Mouse (Mus musculus) embryonic facial prominence, embryonic 11.5 days (tissue): Measurements from ENCODE around the gene Dact3. TPM values are rescaled to one million over a fixed set of nuclear protein-coding genes. Genes with fewer than 3 reads are reported as not detected.

Source experiments
- ATAC-seq: fragments of 200-750 bp; cut with Nextera tagmentation; replicated peaks from 2 replicates; pipeline ENCODE4 v1.8.0; 2017; ENCODE audit warnings: low read depth; ENCODE audit not compliant: insufficient number of reproducible peaks, low FRiP score, low TSS enrichment
- DNase-seq: peaks from one replicate; pipeline ENCODE4 v3.0.0-alpha.2; 2015; ENCODE audit warnings: low spot score
- H3K27ac ChIP-seq: fragments of 300-500 bp; sonication (generic); replicated peaks from 2 replicates; pipeline ENCODE4 v1.5.1; 2014; ENCODE audit warnings: mild to moderate bottlenecking, low read depth, low read length, control low read depth
- H3K27me3 ChIP-seq: fragments of 300-500 bp; sonication (generic); 2 replicates; pipeline ENCODE4 v1.6.1; 2014; ENCODE audit warnings: mild to moderate bottlenecking, low read length, moderate library complexity, mixed read lengths; ENCODE audit not compliant: control insufficient read depth, insufficient read depth
- H3K36me3 ChIP-seq: fragments of 300-500 bp; sonication (generic); replicated peaks from 2 replicates; pipeline ENCODE4 v1.6.1; 2014; ENCODE audit warnings: low read depth, mild to moderate bottlenecking, low read length, moderate library complexity, mixed read lengths; ENCODE audit not compliant: control insufficient read depth, insufficient read depth
- H3K4me1 ChIP-seq: fragments of 300-500 bp; sonication (generic); 2 replicates; pipeline ENCODE4 v1.6.1; 2014; ENCODE audit warnings: low read length, mixed read lengths; ENCODE audit not compliant: control insufficient read depth, insufficient read depth
- H3K4me2 ChIP-seq: fragments of 300-500 bp; sonication (generic); 2 replicates; pipeline ENCODE4 v1.6.1; 2014; ENCODE audit warnings: low read depth, mild to moderate bottlenecking, control low read depth, low read length, moderate library complexity
- H3K4me3 ChIP-seq: fragments of 300-500 bp; sonication (generic); 2 replicates; pipeline ENCODE4 v1.5.1; 2014; ENCODE audit warnings: low read depth, low read length, control low read depth
- H3K9ac ChIP-seq: fragments of 300-500 bp; sonication (generic); replicated peaks from 2 replicates; pipeline ENCODE4 v1.6.1; 2014; ENCODE audit warnings: mild to moderate bottlenecking, control low read depth, low read length
- H3K9me3 ChIP-seq: fragments of 300-500 bp; sonication (generic); replicated peaks from 2 replicates; pipeline ENCODE4 v1.6.1; 2016; ENCODE audit warnings: mild to moderate bottlenecking, low read length, inconsistent platforms, mixed read lengths; ENCODE audit not compliant: control insufficient read depth
- WGBS: fragments of 180-500 bp; shearing (Covaris S2); extraction: QIAGEN DNeasy Blood & Tissue Kit; methylation state at CpG from one replicate; pipeline ENCODE4 v1.1.7; 2014; 5-methylcytosine and 5-hydroxymethylcytosine counted together
- polyA plus RNA-seq: library from polyadenylated mRNA; unstranded; fragments of >200 nt; fragmentation: Nextera tagmentation; extraction: Ambion mirVana; gene quantifications from 2 replicates; pipeline ENCODE4 v1.2.1, GENCODE M21; 2014

Gene Dact3
- polyA plus RNA-seq, 1 experiment from 2014 or later = 12.2 TPM

- Histone ChIP-seq H3K27ac (no peak overlapping the region), H3K4me2 (no peak overlapping the region), H3K9ac (no peak overlapping the region), H3K4me1 (no peaks in the 10 kb centered on the region), H3K27me3 (peaks cover 5% of the 10 kb centered on the region; the same call in 1 of the 2 replicates), H3K9me3 (peaks cover 10% of the 10 kb centered on the region), H3K4me3 (no peak overlapping the region), H3K36me3 (peaks cover 28% of the 10 kb centered on the region)
- no peak for ATAC-seq
- DNase-seq = no peak
- WGBS = 53% methylated on average over 59 of the region's 59 CpGs
Observed at GRCm38 (mm10) chr7:16885905-16886304, 10.8 kb downstream of the Dact3 start.

- Histone ChIP-seq H3K4me3 (peak overlapping the region; percentile 25), H3K4me1 (peaks cover 9% of the 10 kb centered on the region), H3K9ac (peak overlapping the region; percentile 56), H3K27ac (peak overlapping the region; percentile 87), H3K36me3 (peaks cover 9% of the 10 kb centered on the region), H3K9me3 (peaks cover 6% of the 10 kb centered on the region; the same call in 1 of the 2 replicates), H3K4me2 (peak overlapping the region; percentile 42), H3K27me3 (peaks cover 5% of the 10 kb centered on the region; the same call in 1 of the 2 replicates)
- WGBS = 18% methylated on average over 6 of the region's 6 CpGs
- DNase-seq = peak; percentile 52
- no peak; the same call in 1 of the 2 replicates for ATAC-seq
Observed at GRCm38 (mm10) chr7:16890536-16890935, 15.4 kb downstream of the Dact3 start.

GRCm38 (mm10) chr7:16890944-16891343 is 15.8 kb downstream of the Dact3 start:
- peak; percentile 96 for DNase-seq
- WGBS = 2% methylated on average over 23 of the region's 23 CpGs
- Histone ChIP-seq H3K4me2 (peak overlapping the region; percentile 68), H3K27me3 (peaks cover 3% of the 10 kb centered on the region; the same call in 1 of the 2 replicates), H3K9me3 (peaks cover 2% of the 10 kb centered on the region; the same call in 1 of the 2 replicates), H3K4me1 (peaks cover 9% of the 10 kb centered on the region), H3K4me3 (peak overlapping the region; percentile 25), H3K9ac (peak overlapping the region; percentile 56), H3K36me3 (peaks cover 5% of the 10 kb centered on the region), H3K27ac (peak overlapping the region; percentile 87)
- ATAC-seq = peak; percentile 48

GRCm38 (mm10) chr7:16891641-16892351 is 16.7 kb downstream of the Dact3 start, which contains the start of gene Gng8:
TSS of gene Gng8 (plus strand) at chr7:16891786.
- under 1% methylated on average over 30 of the region's 30 CpGs for WGBS
- Histone ChIP-seq H3K4me2 (peak within 1 kb of the TSS; percentile 68), H3K27me3 (no peaks in the 10 kb centered on the region; the same call in 1 of the 2 replicates), H3K27ac (peak within 1 kb of the TSS; percentile 87), H3K36me3 (no peaks in the 10 kb centered on the region; the same call in none of the 2 replicates), H3K9ac (peak within 1 kb of the TSS; percentile 56), H3K9me3 (no peaks in the 10 kb centered on the region), H3K4me1 (peaks cover 9% of the 10 kb centered on the region), H3K4me3 (peak within 1 kb of the TSS; percentile 33)
- peak; percentile 91 for DNase-seq
- ATAC-seq = peak; percentile 74

- DNase-seq (no peak), ATAC-seq (peak; percentile 1; the same call in 1 of the 2 replicates)
- Histone ChIP-seq H3K4me3 (peak overlapping the region; percentile 33), H3K36me3 (no peaks in the 10 kb centered on the region; the same call in none of the 2 replicates), H3K27me3 (no peaks in the 10 kb centered on the region; the same call in 1 of the 2 replicates), H3K27ac (no peak overlapping the region), H3K4me2 (peak overlapping the region; percentile 68), H3K9ac (peak overlapping the region; percentile 35; the same call in 1 of the 2 replicates), H3K4me1 (peaks cover 9% of the 10 kb centered on the region), H3K9me3 (no peaks in the 10 kb centered on the region)
- WGBS = 34% methylated on average over 9 of the region's 9 CpGs
Observed at GRCm38 (mm10) chr7:16892352-16892730, 17.2 kb downstream of the Dact3 start.

GRCm38 (mm10) chr7:16893612-16894011 is 18.5 kb downstream of the Dact3 start:
- peaks cover 9% of the 10 kb centered on the region for H3K4me1 ChIP-seq
- H3K27ac ChIP-seq = no peak overlapping the region
- peak overlapping the region; percentile 33 for H3K4me3 ChIP-seq
- no peaks in the 10 kb centered on the region; the same call in 1 of the 2 replicates for H3K27me3 ChIP-seq
- DNase-seq = no peak
- peak overlapping the region; percentile 43 for H3K4me2 ChIP-seq
- WGBS = 10% methylated on average over 6 of the region's 6 CpGs
- H3K36me3 ChIP-seq = no peaks in the 10 kb centered on the region; the same call in 1 of the 2 replicates
- no peak for ATAC-seq
- H3K9ac ChIP-seq = no peak overlapping the region
- H3K9me3 ChIP-seq = no peaks in the 10 kb centered on the region

GRCm38 (mm10) chr7:16894279-16894678 is 19.2 kb downstream of the Dact3 start:
- Histone ChIP-seq H3K4me1 (peaks cover 9% of the 10 kb centered on the region), H3K4me2 (peak overlapping the region; percentile 56), H3K9ac (no peak overlapping the region; the same call in 1 of the 2 replicates), H3K27me3 (no peaks in the 10 kb centered on the region; the same call in 1 of the 2 replicates), H3K27ac (no peak overlapping the region), H3K9me3 (no peaks in the 10 kb centered on the region), H3K36me3 (no peaks in the 10 kb centered on the region), H3K4me3 (peak overlapping the region; percentile 21)
- no peak; the same call in 1 of the 2 replicates for ATAC-seq
- DNase-seq = no peak
- WGBS = 3% methylated on average over 4 of the region's 4 CpGs

- DNase-seq (peak; percentile 90), ATAC-seq (no peak)
- Histone ChIP-seq H3K36me3 (no peaks in the 10 kb centered on the region), H3K9ac (peak overlapping the region; percentile 25), H3K27me3 (no peaks in the 10 kb centered on the region; the same call in 1 of the 2 replicates), H3K4me1 (peaks cover 9% of the 10 kb centered on the region), H3K4me2 (peak overlapping the region; percentile 56), H3K9me3 (no peaks in the 10 kb centered on the region), H3K4me3 (peak overlapping the region; percentile 21), H3K27ac (no peak overlapping the region)
- under 1% methylated on average over 24 of the region's 24 CpGs for WGBS
Observed at GRCm38 (mm10) chr7:16895000-16895399, 19.9 kb downstream of the Dact3 start.
